Mouse (Mus musculus) heart, embryonic 14.5 days (tissue): ENCODE measurements at regions not wholly inside any gene's neighbourhood (a gene's known extent, or its start where the extent isn't known, plus 50 kb on each side); places are given as distances from the start of the nearest gene placed in this dataset.

Experiments
- ATAC-seq: fragments of 200-750 bp; cut with Nextera tagmentation; 2 replicates; pipeline ENCODE4 v1.8.0; 2017; ENCODE audit warnings: low read depth, moderate TSS enrichment; ENCODE audit not compliant: insufficient number of reproducible peaks, insufficient read depth, low FRiP score
- H3K27ac ChIP-seq, 2 experiments: fragments of 200-500 bp in 1 of 2; fragments of 300-500 bp in 1 of 2; sonication (generic) in 1 of 2; replicated peaks in 1 of 2; 2 replicates each; pipeline ENCODE4 v1.5.1; 2012 to 2014; ENCODE audit warnings: low read depth in 2 of 2, low read length in 2 of 2, control low read depth in 1 of 2, mild to moderate bottlenecking in 1 of 2, mixed read lengths in 1 of 2; ENCODE audit not compliant: control insufficient read depth in 1 of 2, insufficient read depth in 1 of 2
- H3K27me3 ChIP-seq: fragments of 300-500 bp; sonication (generic); 2 replicates; pipeline ENCODE4 v1.6.1; 2014; ENCODE audit warnings: mild to moderate bottlenecking, low read length, control low read depth; ENCODE audit not compliant: control insufficient read depth, insufficient read depth
- H3K36me3 ChIP-seq: fragments of 300-500 bp; sonication (generic); 2 replicates; pipeline ENCODE4 v1.6.1; 2014; ENCODE audit warnings: mild to moderate bottlenecking, control low read depth, low read length, mixed read lengths; ENCODE audit not compliant: control insufficient read depth, insufficient read depth
- H3K4me1 ChIP-seq, 2 experiments: fragments of 200-500 bp in 1 of 2; fragments of 300-500 bp in 1 of 2; sonication (generic) in 1 of 2; 2 replicates each; pipeline ENCODE4 v1.6.1; 2012 to 2014; ENCODE audit warnings: low read length in 2 of 2, control low read depth in 1 of 2, mixed read lengths in 1 of 2; ENCODE audit not compliant: control insufficient read depth in 2 of 2, insufficient read depth in 2 of 2
- H3K4me2 ChIP-seq: fragments of 300-500 bp; sonication (generic); 2 replicates; pipeline ENCODE4 v1.6.1; 2014; ENCODE audit warnings: mild to moderate bottlenecking, low read length
- H3K4me3 ChIP-seq, 2 experiments: fragments of 200-500 bp in 1 of 2; fragments of 300-500 bp in 1 of 2; sonication (generic) in 1 of 2; 2 replicates each; pipeline ENCODE4 v1.5.1; 2012 to 2014; ENCODE audit warnings: low read length in 2 of 2, mild to moderate bottlenecking in 2 of 2, control low read depth in 1 of 2, low read depth in 1 of 2, moderate library complexity in 1 of 2; ENCODE audit not compliant: control insufficient read depth in 1 of 2, insufficient read depth in 1 of 2
- H3K9ac ChIP-seq: fragments of 300-500 bp; sonication (generic); 2 replicates; pipeline ENCODE4 v1.6.1; 2014; ENCODE audit warnings: mild to moderate bottlenecking, low read length
- H3K9me3 ChIP-seq: fragments of 300-500 bp; sonication (generic); 2 replicates; pipeline ENCODE4 v1.6.1; 2016; ENCODE audit warnings: low read length, control low read depth; ENCODE audit not compliant: control insufficient read depth
- WGBS: fragments of 180-500 bp; shearing (Covaris S2); extraction: QIAGEN DNeasy Blood & Tissue Kit; methylation state at CpG from one replicate; pipeline ENCODE4 v1.1.7; 2014; 5-methylcytosine and 5-hydroxymethylcytosine counted together

DNA sequence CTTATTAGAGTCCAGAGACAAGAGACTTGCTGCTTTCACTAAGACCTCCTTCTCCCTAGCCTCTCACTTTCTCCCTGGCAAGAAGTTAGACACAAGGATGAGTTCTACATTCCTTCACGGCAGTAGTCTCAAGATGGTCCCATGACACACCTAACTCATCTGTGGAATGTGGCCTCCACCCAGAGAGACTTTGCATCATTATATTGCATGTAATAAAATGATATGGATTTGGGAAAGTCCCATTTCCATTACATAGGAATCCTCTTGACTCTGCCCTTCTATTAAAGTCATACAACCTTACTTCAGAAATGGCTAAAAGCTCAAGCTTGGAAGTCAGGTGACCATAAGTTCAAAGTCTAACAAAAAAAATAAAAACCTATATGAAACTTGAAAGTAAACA lies 165.4 kb downstream of the Atp6ap1l start:
- ATAC-seq = no peak
- 86% methylated on average over 1 of the region's 1 CpGs for WGBS
- no peaks in the 10 kb centered on the region for H3K27me3 ChIP-seq

DNA sequence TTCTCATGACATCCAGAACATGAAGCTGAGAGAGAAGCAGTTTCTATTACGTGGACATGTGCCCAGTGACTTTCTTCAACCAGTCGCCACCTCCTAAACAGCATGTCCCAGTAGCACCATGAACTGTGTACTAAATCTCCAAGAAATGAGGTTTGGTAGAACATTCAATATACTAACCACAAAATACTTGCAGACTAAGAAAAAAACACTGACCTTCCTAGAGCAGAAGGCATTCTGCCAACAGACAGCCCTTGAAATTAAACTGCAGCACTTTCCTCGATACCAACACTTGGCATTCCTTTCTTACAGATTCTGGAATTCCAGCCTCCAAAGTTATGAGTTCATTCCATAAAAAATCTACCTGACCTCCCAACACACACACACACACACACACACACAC lies 166.6 kb downstream of the Atp6ap1l start:
- peak overlapping the region; percentile 44 for H3K27ac ChIP-seq
- H3K9me3 ChIP-seq = no peaks in the 10 kb centered on the region
- no peaks in the 10 kb centered on the region for H3K27me3 ChIP-seq
- no peak overlapping the region for H3K4me2 ChIP-seq
- WGBS = 49% methylated on average over 3 of the region's 3 CpGs
- no peak overlapping the region for H3K9ac ChIP-seq
- H3K36me3 ChIP-seq = no peaks in the 10 kb centered on the region
- H3K4me3 ChIP-seq = no peak overlapping the region
- peaks cover 0 to 8% of the 10 kb centered on the region in 2 experiments; a peak in 3 of 4 replicates for H3K4me1 ChIP-seq
- ATAC-seq = no peak

More for the DNA sequence above, 165.4 kb downstream of the Atp6ap1l start:
- Histone ChIP-seq H3K9ac (no peak overlapping the region), H3K27ac (no peak overlapping the region), H3K36me3 (no peaks in the 10 kb centered on the region), H3K9me3 (no peaks in the 10 kb centered on the region), H3K4me2 (no peak overlapping the region), H3K4me1 (peaks cover 0 to 9% of the 10 kb centered on the region in 2 experiments; a peak in 3 of 4 replicates), H3K4me3 (no peak overlapping the region)

DNA sequence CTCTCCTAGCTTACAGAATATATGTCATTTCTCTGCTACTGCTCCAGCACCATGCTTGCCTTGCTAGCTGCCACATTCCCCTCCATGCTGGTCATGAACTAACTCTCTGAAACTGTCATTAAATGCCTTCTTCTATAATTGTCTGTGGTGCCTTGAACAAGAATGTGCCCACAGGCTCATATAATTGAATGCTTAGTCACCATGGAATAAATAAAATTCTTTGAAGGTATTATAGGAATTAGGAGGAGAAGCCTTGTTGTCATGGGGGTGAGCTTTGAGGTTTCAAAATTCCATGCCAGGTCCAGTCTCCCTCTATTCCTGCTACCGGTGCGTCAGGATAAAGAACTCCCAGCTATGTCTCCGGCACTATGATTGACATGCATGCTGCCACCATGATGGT lies 171.9 kb downstream of the Atp6ap1l start:
- Histone ChIP-seq H3K27me3 (no peaks in the 10 kb centered on the region), H3K27ac (no peak overlapping the region), H3K4me3 (no peak overlapping the region), H3K4me1 (peaks cover 0 to under 1% of the 10 kb centered on the region in 2 experiments; a peak in 2 of 4 replicates), H3K4me2 (no peak overlapping the region), H3K9ac (no peak overlapping the region), H3K36me3 (no peaks in the 10 kb centered on the region), H3K9me3 (no peaks in the 10 kb centered on the region)
- ATAC-seq = no peak
- WGBS = 88% methylated on average over 3 of the region's 3 CpGs

DNA sequence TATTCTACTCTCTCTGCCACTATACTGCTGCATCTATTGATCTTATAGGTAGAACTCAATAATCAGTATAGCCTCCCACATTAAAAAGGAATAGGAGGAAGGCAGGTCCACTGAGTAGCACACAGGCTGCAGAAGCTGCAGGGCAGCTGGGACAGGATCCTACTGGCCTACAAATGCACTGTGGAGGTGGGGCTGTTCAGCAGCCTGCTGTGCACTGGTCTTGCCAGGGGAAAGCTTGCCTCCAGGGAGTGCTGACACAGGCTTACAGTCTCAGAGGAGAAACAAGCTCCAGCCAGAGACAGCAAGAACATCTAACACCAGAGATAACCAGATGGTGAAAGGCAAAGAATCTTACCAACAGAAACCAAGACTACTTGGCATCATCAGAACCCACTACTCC lies 176.1 kb downstream of the Atp6ap1l start:
- H3K4me3 ChIP-seq = no peak overlapping the region
- no peak overlapping the region for H3K4me2 ChIP-seq
- no peak overlapping the region for H3K27ac ChIP-seq
- no peak overlapping the region for H3K9ac ChIP-seq
- no peaks in the 10 kb centered on the region for H3K27me3 ChIP-seq
- no peaks in the 10 kb centered on the region for H3K9me3 ChIP-seq
- H3K4me1 ChIP-seq = peaks cover 2 to 15% of the 10 kb centered on the region in 2 experiments; a peak in 3 of 4 replicates
- ATAC-seq = no peak
- no peaks in the 10 kb centered on the region for H3K36me3 ChIP-seq

DNA sequence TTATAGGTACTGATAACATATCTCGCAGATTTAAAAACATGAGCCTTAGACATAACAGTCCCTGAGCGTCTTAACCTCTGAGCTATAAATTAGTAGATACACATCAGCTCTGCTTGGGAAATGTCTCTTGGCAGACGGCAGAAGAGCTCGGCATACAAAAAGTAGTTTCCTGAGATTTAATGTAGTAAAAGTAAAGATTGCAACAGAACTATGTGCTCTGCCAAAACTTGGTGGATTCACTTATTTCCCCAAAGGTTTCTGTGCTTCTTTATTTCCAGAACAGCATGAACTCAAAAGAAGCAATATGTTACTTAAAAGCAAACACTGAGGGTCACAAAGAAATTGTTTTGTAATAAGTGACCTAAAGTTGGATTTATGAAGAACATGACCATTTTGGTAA lies 177.3 kb downstream of the Atp6ap1l start:
- no peaks in the 10 kb centered on the region for H3K36me3 ChIP-seq
- H3K27me3 ChIP-seq = no peaks in the 10 kb centered on the region
- ATAC-seq = no peak
- no peak overlapping the region for H3K27ac ChIP-seq
- no peaks in the 10 kb centered on the region for H3K9me3 ChIP-seq
- H3K4me2 ChIP-seq = no peak overlapping the region
- H3K9ac ChIP-seq = no peak overlapping the region
- H3K4me1 ChIP-seq = peaks cover 2 to 15% of the 10 kb centered on the region in 2 experiments; a peak in 3 of 4 replicates
- no peak overlapping the region for H3K4me3 ChIP-seq
- 69% methylated on average over 4 of the region's 4 CpGs for WGBS

DNA sequence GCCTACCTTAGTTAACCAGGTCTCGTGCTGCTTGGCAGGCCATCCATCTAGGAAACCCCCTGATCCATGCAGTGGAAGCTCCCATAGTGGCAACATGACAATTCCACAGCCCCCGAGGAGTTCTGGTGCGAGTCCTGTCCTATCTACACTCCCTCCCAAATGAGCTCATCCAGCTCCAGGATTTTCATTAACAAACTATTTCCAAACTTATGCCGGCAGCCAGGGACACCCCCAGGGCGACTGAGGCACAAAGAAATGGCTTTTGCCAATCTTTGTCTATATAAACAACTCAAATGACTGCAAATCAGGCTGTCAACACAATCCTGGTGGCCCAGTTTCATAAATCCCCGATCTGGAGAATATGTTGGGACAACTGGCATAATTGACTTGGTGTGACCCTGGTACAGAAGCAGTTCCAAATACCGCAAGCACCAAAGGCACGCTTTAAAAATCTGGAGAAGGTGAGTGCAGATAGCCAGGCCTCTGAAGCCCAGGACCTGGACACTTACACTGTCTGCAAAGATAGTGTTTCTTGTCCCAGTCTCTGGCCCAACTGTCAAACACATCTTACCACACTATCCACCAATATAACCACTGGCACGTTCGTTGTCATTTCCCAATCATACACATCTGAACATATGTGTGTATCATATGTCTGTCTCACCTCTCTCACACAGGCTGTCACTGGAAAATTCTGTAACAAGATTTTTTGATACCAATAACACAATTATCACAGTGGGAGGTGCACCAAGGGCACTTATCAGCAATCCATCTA lies 179.9 kb downstream of the Atp6ap1l start:
- no peak overlapping the region for H3K4me3 ChIP-seq
- H3K4me2 ChIP-seq = no peak overlapping the region
- 64% methylated on average over 10 of the region's 10 CpGs for WGBS
- no peak overlapping the region for H3K27ac ChIP-seq
- ATAC-seq = peak; percentile 47; the same call in 1 of the 2 replicates
- H3K4me1 ChIP-seq = peaks cover 2 to 15% of the 10 kb centered on the region in 2 experiments; a peak in 3 of 4 replicates
- no peak overlapping the region for H3K9ac ChIP-seq
- H3K27me3 ChIP-seq = no peaks in the 10 kb centered on the region
- no peaks in the 10 kb centered on the region for H3K36me3 ChIP-seq
- no peaks in the 10 kb centered on the region for H3K9me3 ChIP-seq

DNA sequence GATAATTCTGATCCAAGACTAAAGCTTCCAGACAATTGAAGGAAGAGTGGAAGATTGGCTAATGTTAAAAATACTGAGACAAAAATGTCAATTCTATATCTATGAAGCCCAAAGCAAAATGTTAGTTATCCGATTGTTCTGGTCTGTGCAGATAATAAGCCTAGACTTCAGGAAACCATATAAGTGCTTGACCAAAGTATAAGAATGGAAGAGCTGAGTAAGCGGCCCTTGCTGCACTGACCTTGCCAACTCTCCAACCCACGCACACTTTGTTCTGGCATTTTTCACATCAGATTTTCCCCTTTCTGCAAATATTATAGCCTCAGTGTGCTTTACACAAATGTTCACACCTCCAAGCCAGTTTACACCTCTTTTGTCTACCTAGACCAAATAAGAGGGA lies 180.6 kb downstream of the Atp6ap1l start:
- H3K4me2 ChIP-seq = no peak overlapping the region
- no peaks in the 10 kb centered on the region for H3K27me3 ChIP-seq
- peak; percentile 66 for ATAC-seq
- H3K4me1 ChIP-seq = peaks cover 2 to 15% of the 10 kb centered on the region in 2 experiments; a peak in 3 of 4 replicates
- no peaks in the 10 kb centered on the region for H3K36me3 ChIP-seq
- no peaks in the 10 kb centered on the region for H3K9me3 ChIP-seq
- H3K4me3 ChIP-seq = no peak overlapping the region
- no peak overlapping the region for H3K27ac ChIP-seq
- 59% methylated on average over 3 of the region's 3 CpGs for WGBS
- H3K9ac ChIP-seq = no peak overlapping the region

DNA sequence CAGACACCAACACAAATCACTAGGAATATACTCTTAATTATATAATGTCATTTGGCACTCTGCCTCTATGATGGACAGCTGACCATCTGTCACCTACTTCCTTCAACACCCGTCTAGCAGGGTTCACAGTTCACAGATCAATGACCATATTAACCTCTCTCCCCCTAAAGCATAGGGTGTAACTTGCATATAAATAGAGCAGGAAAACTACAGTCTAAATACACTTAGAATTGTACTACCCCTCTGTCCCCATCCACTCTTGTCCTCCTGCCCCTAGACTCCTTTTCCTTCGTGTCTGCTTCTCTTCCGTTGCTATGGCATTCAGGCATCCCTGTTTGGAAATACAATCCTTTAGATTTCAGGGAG lies 181.6 kb downstream of the Atp6ap1l start:
- Histone ChIP-seq H3K4me2 (no peak overlapping the region), H3K9ac (no peak overlapping the region), H3K4me1 (peaks cover 2 to 15% of the 10 kb centered on the region in 2 experiments; a peak in 2 of 4 replicates), H3K9me3 (no peaks in the 10 kb centered on the region), H3K27ac (no peak overlapping the region), H3K4me3 (no peak overlapping the region), H3K36me3 (no peaks in the 10 kb centered on the region), H3K27me3 (no peaks in the 10 kb centered on the region)
- no peak for ATAC-seq
- WGBS = 82% methylated on average over 3 of the region's 3 CpGs
